In genomic region chr2:52606331-52606730, GRCm38 (mm10) we compare ENCODE assay signal across 17 mouse cellular contexts.
"Had no signal": no experiment of that assay in that cellular context is flagged by ENCODE, and none has a peak within 500 bp of the region (broad histone marks: within the 10 kb centered on the region; RNA-seq: fewer than 3 reads in every experiment).

No protein-coding gene starts in this region.

- ATAC-seq: hindbrain, embryonic 16.5 days; inflammation-experienced regulatory T-cells, adult 6 months; intestine, embryonic 15.5 days; intestine, postnatal 0 days; liver, embryonic 12.5 days had no signal

- DNase-seq: gastrocnemius, adult 2 months; gastrocnemius, postnatal 10 days; gastrocnemius, postnatal 25 days; heart, adult 18-20 months; heart, postnatal 14 days; heart, postnatal 36 days; kidney, adult 18-20 months; kidney, adult 8-10 months; kidney, postnatal 10 days; kidney, postnatal 25 days; kidney, postnatal 4 days; left cerebral cortex, postnatal 4 days had no signal
